Mouse (Mus musculus) kidney, adult 2 months (tissue): ENCODE measurements around the gene Ush1c. TPM values are rescaled to one million over a fixed set of nuclear protein-coding genes. Genes with fewer than 3 reads are reported as not detected.

Experiments used
- DNase-seq: peaks from one replicate; pipeline ENCODE4 v3.0.0; 2021
- H3K27ac ChIP-seq: fragments of 200-500 bp; 2 replicates; pipeline ENCODE4 v1.5.1; 2012; ENCODE audit warnings: low read depth, low read length, control low read depth, inconsistent platforms; ENCODE audit not compliant: insufficient read depth
- H3K27me3 ChIP-seq: fragments of 200-500 bp; replicated peaks from 2 replicates; pipeline ENCODE4 v1.6.1; 2012; ENCODE audit warnings: mild to moderate bottlenecking, moderate library complexity, low read length, inconsistent platforms; ENCODE audit not compliant: control insufficient read depth, insufficient read depth
- H3K36me3 ChIP-seq: fragments of 200-500 bp; 2 replicates; pipeline ENCODE4 v1.6.1; 2012; ENCODE audit warnings: mild to moderate bottlenecking, moderate library complexity, low read length, inconsistent platforms; ENCODE audit not compliant: control insufficient read depth, insufficient read depth
- H3K4me1 ChIP-seq: fragments of 200-500 bp; 2 replicates; pipeline ENCODE4 v1.6.1; 2011; ENCODE audit warnings: low read length; ENCODE audit not compliant: control insufficient read depth, insufficient read depth
- H3K4me3 ChIP-seq: fragments of 200-500 bp; 2 replicates; pipeline ENCODE4 v1.5.1; 2011; ENCODE audit warnings: mild to moderate bottlenecking, low read depth, low read length, control low read depth; ENCODE audit not compliant: insufficient read depth
- CTCF ChIP-seq: fragments of 200-500 bp; conservative IDR thresholded peaks from 2 replicates; pipeline ENCODE4 v1.5.1; 2011; ENCODE audit warnings: low read depth, mild to moderate bottlenecking, control low read depth, low read length, moderate library complexity, mixed read lengths; ENCODE audit not compliant: insufficient read depth, insufficient read length
- POLR2A ChIP-seq: fragments of 200-500 bp; IDR thresholded peaks from one replicate; pipeline ENCODE4 v1.6.1; 2011; ENCODE audit warnings: low read depth, low read length, control low read depth
- WGBS: fragments of 180-500 bp; shearing (Covaris S2); methylation state at CpG from one replicate; pipeline ENCODE4 v1.1.7; 2018; 5-methylcytosine and 5-hydroxymethylcytosine counted together
- polyA plus RNA-seq: library from polyadenylated mRNA; depleted of rRNA; stranded (reverse); fragments of >200 nt; gene quantifications from 2 replicates; pipeline ENCODE4 v1.2.3, GENCODE M21; 2012; rRNA removed

The Ush1c gene
- polyA plus RNA-seq, 1 experiment = 52.4 TPM

DNA sequence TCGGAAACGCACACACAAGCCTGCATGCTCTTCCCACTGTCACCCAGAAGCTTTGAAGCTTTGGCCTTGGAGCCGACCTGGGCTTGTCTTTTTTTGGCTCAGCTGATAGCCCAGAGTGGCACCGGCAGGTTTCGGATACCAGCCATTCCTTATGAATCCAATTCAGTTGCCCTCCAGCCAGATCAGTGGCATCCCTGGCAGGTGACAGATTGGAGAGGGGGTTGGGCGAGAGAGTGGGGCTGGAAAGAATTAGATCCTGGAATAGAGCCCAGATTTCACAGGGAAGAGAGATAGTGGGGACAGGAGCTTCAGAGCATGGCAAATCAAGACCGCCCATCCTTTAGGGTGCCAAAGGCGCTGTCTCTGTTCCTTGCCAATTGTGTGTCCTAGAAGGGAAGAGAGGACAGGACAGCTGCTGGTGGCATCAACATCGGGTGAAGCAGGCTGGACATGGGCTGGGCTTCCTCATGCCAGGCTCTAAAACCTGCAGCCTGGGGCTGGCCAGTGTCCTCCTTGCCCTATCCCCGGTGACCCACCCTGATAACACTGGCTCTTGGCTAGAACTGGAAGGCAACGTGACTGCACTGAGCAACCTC lies 76.1 kb downstream of the Ush1c start:
- no peak for DNase-seq
- Histone ChIP-seq H3K36me3 (no peaks in the 10 kb centered on the region), H3K4me3 (no peak overlapping the region), H3K4me1 (no peaks in the 10 kb centered on the region), H3K27ac (no peak overlapping the region), H3K27me3 (no peaks in the 10 kb centered on the region)
- WGBS = 74% methylated on average over 11 of the region's 11 CpGs
- TF ChIP-seq POLR2A (no peak), CTCF (no peak)

DNA sequence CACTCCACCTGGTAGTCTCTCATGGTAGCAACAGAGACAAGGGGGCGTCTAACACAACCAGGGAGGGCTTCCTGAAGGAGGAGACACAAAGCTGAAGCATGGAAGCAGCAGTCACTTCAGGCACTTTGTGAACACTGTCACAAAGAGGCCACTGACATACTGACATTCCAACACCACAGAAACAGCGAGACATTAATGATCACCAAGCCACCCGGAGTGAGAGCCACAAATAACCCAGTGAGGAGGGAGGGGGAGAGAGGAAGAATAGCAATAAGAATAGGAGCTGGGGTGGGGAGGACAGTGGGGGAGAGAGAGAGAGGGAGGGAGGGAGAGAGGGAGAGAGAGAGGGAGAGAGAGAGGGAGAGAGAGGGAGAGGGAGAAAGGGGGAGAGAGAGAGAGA lies 76.7 kb downstream of the Ush1c start:
- no peaks in the 10 kb centered on the region for H3K4me1 ChIP-seq
- no peak overlapping the region for H3K4me3 ChIP-seq
- H3K27ac ChIP-seq = no peak overlapping the region
- no peak for DNase-seq
- no peaks in the 10 kb centered on the region for H3K27me3 ChIP-seq
- 40% methylated on average over 3 of the region's 3 CpGs for WGBS
- TF ChIP-seq POLR2A = no peak
- no peak for TF ChIP-seq CTCF
- no peaks in the 10 kb centered on the region for H3K36me3 ChIP-seq

DNA sequence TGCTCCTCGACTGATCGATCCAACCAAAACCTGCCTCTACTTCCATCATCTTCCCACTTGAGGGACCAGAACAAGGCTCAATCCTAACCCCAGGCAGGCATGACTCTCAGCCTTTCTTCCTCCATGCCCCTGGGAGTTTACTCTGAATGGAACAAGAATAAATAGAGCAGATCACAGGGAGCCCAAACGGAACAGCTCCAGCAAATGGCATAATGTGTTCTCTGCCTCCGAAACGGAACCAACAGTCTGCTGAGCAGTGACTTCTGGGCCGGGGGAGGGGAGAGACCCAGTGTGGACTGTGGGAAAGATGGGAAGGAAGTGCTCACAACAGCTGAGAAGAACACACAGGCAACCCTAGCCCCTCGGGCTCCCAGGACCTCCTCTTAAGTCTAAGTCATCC lies 80.6 kb downstream of the Ush1c start:
- Histone ChIP-seq H3K4me3 (no peak overlapping the region), H3K27ac (no peak overlapping the region), H3K36me3 (no peaks in the 10 kb centered on the region), H3K4me1 (no peaks in the 10 kb centered on the region), H3K27me3 (no peaks in the 10 kb centered on the region)
- whole genome bisulfite sequencing = 66% methylated on average over 7 of the region's 7 CpGs
- no peak for DNase-seq
- no peak for TF ChIP-seq CTCF
- no peak for TF ChIP-seq POLR2A

DNA sequence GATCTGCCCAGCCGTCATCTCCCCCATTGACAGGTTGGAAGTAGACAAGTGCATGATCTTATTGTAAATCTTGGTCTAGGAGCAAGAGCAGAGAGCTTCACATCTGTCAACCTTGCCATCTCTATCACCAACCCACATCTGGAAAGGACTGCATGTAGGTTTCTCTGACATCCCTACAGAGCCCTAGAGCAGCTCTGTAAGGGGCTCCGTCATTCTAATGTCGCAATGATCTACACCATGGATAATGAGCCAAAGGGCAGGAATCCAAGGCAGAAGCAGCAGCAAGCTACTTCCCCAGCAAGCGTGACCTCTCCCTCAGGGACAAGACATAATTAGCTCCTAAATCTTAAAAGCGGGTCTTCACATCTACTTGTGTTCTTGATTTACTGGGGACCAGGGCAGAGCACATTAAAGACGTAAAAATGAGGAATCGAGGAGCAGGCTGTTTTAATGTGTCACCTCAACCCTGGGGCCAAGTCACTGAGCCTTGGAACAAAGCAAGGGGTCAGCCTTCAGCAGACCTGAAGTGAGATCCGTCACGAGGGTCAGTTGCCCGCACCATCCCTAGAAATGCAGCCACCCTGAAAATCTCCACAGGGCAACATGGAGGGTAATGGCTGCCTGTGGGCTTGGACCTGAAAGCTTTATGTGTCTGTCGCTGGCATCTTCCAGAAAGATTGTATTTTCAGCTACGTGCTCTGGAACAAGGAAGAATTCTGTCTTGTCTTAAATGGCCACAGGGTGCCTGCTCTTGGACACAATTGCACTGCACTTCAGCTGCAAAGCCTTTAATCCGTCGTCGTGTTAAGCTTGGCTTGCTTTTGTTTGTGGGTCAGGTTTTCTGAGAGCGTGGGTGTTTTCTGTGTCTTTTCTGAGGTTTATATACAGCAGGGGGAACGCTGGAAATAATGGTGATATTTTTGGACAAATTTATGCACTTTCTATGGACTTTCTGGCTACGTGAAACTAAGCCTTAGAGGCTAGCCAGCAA lies 83.5 kb downstream of the Ush1c start:
- H3K4me3 ChIP-seq = no peak overlapping the region
- no peak for DNase-seq
- TF ChIP-seq POLR2A (no peak), CTCF (no peak)
- 24% methylated on average over 18 of the region's 18 CpGs for WGBS
- H3K27ac ChIP-seq = no peak overlapping the region
- H3K27me3 ChIP-seq = no peaks in the 10 kb centered on the region
- H3K4me1 ChIP-seq = no peaks in the 10 kb centered on the region
- no peaks in the 10 kb centered on the region for H3K36me3 ChIP-seq

DNA sequence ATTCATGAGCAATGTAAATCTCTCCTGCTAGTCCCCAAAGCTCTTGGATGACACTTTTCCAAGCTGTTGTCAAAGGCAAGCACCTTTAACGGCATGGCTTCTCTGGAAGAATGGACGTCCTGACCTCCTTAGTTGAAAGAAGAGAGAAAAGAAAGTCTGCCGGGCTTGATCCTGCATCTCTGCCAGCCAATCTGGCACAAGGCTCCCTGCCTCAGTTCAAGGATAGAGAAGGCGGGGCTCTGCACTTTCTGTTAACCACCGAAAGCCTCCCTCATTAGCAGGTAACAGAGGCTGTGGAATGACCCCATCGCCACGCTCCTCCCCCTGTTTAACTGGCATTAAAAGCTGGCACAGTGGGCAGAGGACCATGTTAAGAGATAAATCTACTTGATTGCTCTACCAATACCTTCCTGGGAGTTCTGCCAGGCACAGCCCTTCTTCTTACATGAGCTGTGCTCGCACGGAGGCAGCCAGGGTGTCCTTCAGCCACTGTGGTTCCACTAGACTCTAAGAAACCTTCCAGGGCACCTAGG lies 85.4 kb downstream of the Ush1c start:
- Histone ChIP-seq H3K27me3 (no peaks in the 10 kb centered on the region), H3K4me3 (no peak overlapping the region), H3K36me3 (no peaks in the 10 kb centered on the region), H3K4me1 (no peaks in the 10 kb centered on the region), H3K27ac (no peak overlapping the region)
- no peak for DNase-seq
- TF ChIP-seq POLR2A = no peak
- no peak for TF ChIP-seq CTCF
- 44% methylated on average over 9 of the region's 9 CpGs for WGBS

DNA sequence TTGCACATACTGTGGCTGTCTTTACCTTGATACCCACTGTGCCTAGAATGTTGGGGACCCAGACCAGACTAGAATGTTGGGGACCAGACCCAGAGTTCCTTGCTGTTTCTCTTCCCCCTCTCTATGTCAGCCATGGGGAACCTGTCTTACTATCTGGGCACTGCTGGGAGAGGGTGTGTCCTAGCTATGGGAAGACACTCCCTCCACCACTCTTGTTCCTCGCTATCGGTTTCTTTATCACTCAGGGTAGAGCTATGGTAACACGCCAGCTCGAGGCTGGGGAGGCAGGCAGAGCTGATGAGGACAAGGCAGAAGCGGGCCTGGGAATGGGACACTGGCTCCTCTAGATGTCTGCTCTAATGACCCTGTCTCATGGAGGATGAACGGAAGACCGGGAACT lies 90.9 kb downstream of the Ush1c start:
- TF ChIP-seq POLR2A (no peak), CTCF (no peak)
- H3K27ac ChIP-seq = no peak overlapping the region

DNA sequence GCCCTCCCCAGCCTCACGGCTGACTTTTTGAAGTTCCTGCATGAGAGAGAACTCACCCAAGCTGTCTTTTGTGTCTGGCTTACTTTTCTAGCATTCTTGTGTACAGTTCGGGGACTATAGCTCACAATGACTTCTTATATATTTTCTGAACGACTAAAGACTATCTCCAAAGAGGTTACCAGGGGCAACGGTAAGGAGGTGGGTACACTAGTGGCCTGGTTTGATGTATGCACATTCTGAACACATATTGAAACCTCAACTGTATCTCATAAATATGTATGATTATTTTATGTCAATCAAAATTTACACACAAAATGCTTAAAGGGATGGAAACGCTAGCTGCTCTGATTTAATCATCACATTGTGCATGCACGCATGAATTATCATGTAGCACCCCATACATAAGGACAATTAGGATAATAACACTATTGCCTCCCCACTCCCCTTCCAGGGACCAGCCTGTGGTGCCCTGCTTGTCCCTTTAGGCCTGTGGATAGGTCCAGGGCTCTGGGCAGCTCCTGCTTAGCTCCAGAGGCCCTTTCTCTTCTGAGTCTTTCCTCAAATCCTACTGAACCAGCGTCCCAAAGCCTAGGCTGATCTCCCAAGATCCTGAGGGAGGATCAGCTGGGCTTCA lies 91.5 kb downstream of the Ush1c start:
- Histone ChIP-seq H3K4me3 (no peak overlapping the region), H3K27me3 (no peaks in the 10 kb centered on the region), H3K27ac (no peak overlapping the region), H3K4me1 (no peaks in the 10 kb centered on the region), H3K36me3 (no peaks in the 10 kb centered on the region)
- no peak for TF ChIP-seq POLR2A
- TF ChIP-seq CTCF = no peak
- no peak for DNase-seq
- WGBS = 82% methylated on average over 7 of the region's 7 CpGs

More for the DNA sequence above, 90.9 kb downstream of the Ush1c start:
- Histone ChIP-seq H3K4me3 (no peak overlapping the region), H3K27me3 (no peaks in the 10 kb centered on the region), H3K36me3 (no peaks in the 10 kb centered on the region), H3K4me1 (no peaks in the 10 kb centered on the region)
- WGBS = 88% methylated on average over 7 of the region's 7 CpGs
- DNase-seq = no peak

Other genes starting within 250 kb of the Ush1c start
- gene Abcc6, start 208.2 kb downstream of the Ush1c start, polyA plus RNA-seq = 13.2 and 21.1 TPM in 2 replicates
- gene Nomo1, start 204.8 kb downstream of the Ush1c start, polyA plus RNA-seq = 36.4 and 36.8 TPM in 2 replicates
- 0.90 and 1.7 TPM in 2 replicates for gene Kcnj11, start 137.7 kb downstream of the Ush1c start, polyA plus RNA-seq
- 0.30 and 0.64 TPM in 2 replicates for gene Abcc8, start 58.5 kb downstream of the Ush1c start, polyA plus RNA-seq
- 0.04 and 0.06 TPM in 2 replicates for gene Otog, start 2.5 kb upstream of the Ush1c start, polyA plus RNA-seq
- gene Myod1, start 138.0 kb upstream of the Ush1c start, polyA plus RNA-seq = 0.20 TPM in 1 of 2 replicates, not detected in the other
- gene Kcnc1, start 158.0 kb upstream of the Ush1c start, polyA plus RNA-seq = 0.05 and 0.23 TPM in 2 replicates